Mouse (Mus musculus) gastrocnemius, postnatal 25 days (tissue): ENCODE measurements at regions not wholly inside any gene's neighbourhood (a gene's known extent, or its start where the extent isn't known, plus 50 kb on each side); places are given as distances from the start of the nearest gene placed in this dataset.

Source experiments
- DNase-seq: peaks from one replicate; pipeline ENCODE4 v3.0.0; 2022

- no peak for DNase-seq
Observed at GRCm38 (mm10) chr11:43952151-43952550, 51.1 kb upstream of the Adra1b start.

GRCm38 (mm10) chr11:43958241-43958975, 57.4 kb upstream of the Adra1b start:
- no peak for DNase-seq

- no peak for DNase-seq
Observed at GRCm38 (mm10) chr11:43958976-43959315, 57.9 kb upstream of the Adra1b start.

- DNase-seq = no peak
Observed at GRCm38 (mm10) chr11:43960348-43961105, 59.5 kb upstream of the Adra1b start.

GRCm38 (mm10) chr11:43961398-43962070, 60.5 kb upstream of the Adra1b start:
- DNase-seq = no peak

- no peak for DNase-seq
Observed at GRCm38 (mm10) chr11:43967764-43968163, 66.8 kb upstream of the Adra1b start.

GRCm38 (mm10) chr11:43971886-43972285, 70.9 kb upstream of the Adra1b start:
- no peak for DNase-seq

GRCm38 (mm10) chr11:43976024-43976423, 75.0 kb upstream of the Adra1b start:
- no peak for DNase-seq

GRCm38 (mm10) chr11:43979406-43979805, 78.4 kb upstream of the Adra1b start:
- no peak for DNase-seq

- no peak for DNase-seq
Observed at GRCm38 (mm10) chr11:43980444-43980843, 79.4 kb upstream of the Adra1b start.

- no peak for DNase-seq
Observed at GRCm38 (mm10) chr11:43989911-43990430, 89.0 kb upstream of the Adra1b start.

- DNase-seq = peak; percentile 20
Observed at GRCm38 (mm10) chr11:43992011-43992471, 91.0 kb upstream of the Adra1b start.

GRCm38 (mm10) chr11:43998046-43998725, 97.2 kb upstream of the Adra1b start:
- DNase-seq = no peak

GRCm38 (mm10) chr11:44000056-44000455, 99.0 kb upstream of the Adra1b start:
- no peak for DNase-seq

GRCm38 (mm10) chr11:44001843-44002589, 101.0 kb upstream of the Adra1b start:
- DNase-seq = no peak

GRCm38 (mm10) chr11:44002716-44003522, 101.9 kb upstream of the Adra1b start:
- DNase-seq = peak; percentile 6

GRCm38 (mm10) chr11:44007526-44008040, 106.6 kb upstream of the Adra1b start:
- DNase-seq = no peak

GRCm38 (mm10) chr11:44012314-44012713, 111.3 kb upstream of the Adra1b start:
- DNase-seq = no peak

- no peak for DNase-seq
Observed at GRCm38 (mm10) chr11:44013841-44014240, 112.8 kb upstream of the Adra1b start.

GRCm38 (mm10) chr11:44021638-44022037, 120.6 kb upstream of the Adra1b start:
- DNase-seq = no peak
